Mouse (Mus musculus) heart, embryonic 11.5 days (tissue): Measurements from ENCODE around the gene Hibadh. TPM values are rescaled to one million over a fixed set of nuclear protein-coding genes. Genes with fewer than 3 reads are reported as not detected.

ENCODE experiments used
- ATAC-seq: fragments of 200-750 bp; cut with Nextera tagmentation; replicated peaks from 2 replicates; pipeline ENCODE4 v1.8.0; 2017; ENCODE audit warnings: moderate library complexity; ENCODE audit not compliant: insufficient number of reproducible peaks, low FRiP score, low TSS enrichment
- H3K27ac ChIP-seq: fragments of 300-500 bp; sonication (generic); 2 replicates; pipeline ENCODE4 v1.5.1; 2014; ENCODE audit warnings: mild to moderate bottlenecking, low read depth, low read length
- H3K27me3 ChIP-seq: fragments of 300-500 bp; sonication (generic); 2 replicates; pipeline ENCODE4 v1.6.1; 2014; ENCODE audit warnings: mild to moderate bottlenecking, low read length, mixed read lengths; ENCODE audit not compliant: control insufficient read depth, insufficient read depth
- H3K36me3 ChIP-seq: fragments of 300-500 bp; sonication (generic); 2 replicates; pipeline ENCODE4 v1.6.1; 2014; ENCODE audit warnings: mild to moderate bottlenecking, low read length, moderate library complexity, mixed read lengths; ENCODE audit not compliant: control insufficient read depth, insufficient read depth
- H3K4me1 ChIP-seq: fragments of 300-500 bp; sonication (generic); 2 replicates; pipeline ENCODE4 v1.6.1; 2014; ENCODE audit warnings: low read length; ENCODE audit not compliant: control insufficient read depth, insufficient read depth
- H3K4me2 ChIP-seq: fragments of 300-500 bp; sonication (generic); 2 replicates; pipeline ENCODE4 v1.6.1; 2014; ENCODE audit warnings: mild to moderate bottlenecking, moderate library complexity
- H3K4me3 ChIP-seq: fragments of 300-500 bp; sonication (generic); 2 replicates; pipeline ENCODE4 v1.5.1; 2014; ENCODE audit warnings: low read depth, low read length
- H3K9ac ChIP-seq: fragments of 300-500 bp; sonication (generic); 2 replicates; pipeline ENCODE4 v1.6.1; 2014; ENCODE audit warnings: mild to moderate bottlenecking, low read depth, low read length, moderate library complexity
- H3K9me3 ChIP-seq: fragments of 300-500 bp; sonication (generic); replicated peaks from 2 replicates; pipeline ENCODE4 v1.6.1; 2016; ENCODE audit warnings: low read length; ENCODE audit not compliant: control insufficient read depth
- WGBS: fragments of 180-500 bp; shearing (Covaris S2); extraction: QIAGEN DNeasy Blood & Tissue Kit; methylation state at CpG from one replicate; pipeline ENCODE4 v1.1.7; 2014; ENCODE audit not compliant: insufficient replicate concordance; 5-methylcytosine and 5-hydroxymethylcytosine counted together
- polyA plus RNA-seq: library from polyadenylated mRNA; unstranded; fragments of >200 nt; fragmentation: Nextera tagmentation; extraction: Ambion mirVana; gene quantifications from 2 replicates; pipeline ENCODE4 v1.2.1, GENCODE M21; 2014

Hibadh gene
- polyA plus RNA-seq, 1 experiment from 2014 or later = 86.9 TPM

DNA sequence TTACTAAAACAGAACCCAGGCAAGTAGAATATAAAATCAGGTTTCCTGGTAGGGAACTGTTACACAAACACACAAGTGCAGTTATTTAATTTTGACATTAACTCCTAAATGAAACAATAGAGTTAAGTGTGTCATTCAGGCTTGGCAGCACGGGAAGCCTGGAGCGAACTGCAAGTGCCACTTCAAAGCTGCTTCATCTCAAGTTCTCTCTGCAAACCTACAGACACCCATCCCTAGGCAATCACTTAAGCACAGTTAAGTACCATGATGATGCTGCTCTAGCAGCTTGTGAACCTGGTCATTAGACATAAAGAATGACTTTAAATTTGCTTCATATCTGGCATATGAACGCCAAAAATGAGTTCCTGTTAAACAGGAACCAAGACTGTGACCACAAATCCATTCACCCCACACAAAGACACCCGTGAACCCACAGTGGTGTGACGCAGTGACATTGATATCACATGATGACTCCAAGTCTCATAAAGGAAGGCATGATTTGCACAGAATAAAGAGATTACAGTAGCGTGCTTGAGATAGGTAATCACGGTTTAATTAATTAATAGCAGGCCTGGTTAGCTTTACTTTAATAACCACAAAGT is 33.3 kb downstream of the Hibadh start:
- Histone ChIP-seq H3K9me3 (no peaks in the 10 kb centered on the region), H3K9ac (no peak overlapping the region), H3K36me3 (no peaks in the 10 kb centered on the region; the same call in 1 of the 2 replicates), H3K4me3 (no peak overlapping the region), H3K27me3 (no peaks in the 10 kb centered on the region), H3K27ac (no peak overlapping the region), H3K4me1 (no peaks in the 10 kb centered on the region), H3K4me2 (no peak overlapping the region)
- no peak for ATAC-seq
- 86% methylated on average over 7 of the region's 7 CpGs for WGBS

DNA sequence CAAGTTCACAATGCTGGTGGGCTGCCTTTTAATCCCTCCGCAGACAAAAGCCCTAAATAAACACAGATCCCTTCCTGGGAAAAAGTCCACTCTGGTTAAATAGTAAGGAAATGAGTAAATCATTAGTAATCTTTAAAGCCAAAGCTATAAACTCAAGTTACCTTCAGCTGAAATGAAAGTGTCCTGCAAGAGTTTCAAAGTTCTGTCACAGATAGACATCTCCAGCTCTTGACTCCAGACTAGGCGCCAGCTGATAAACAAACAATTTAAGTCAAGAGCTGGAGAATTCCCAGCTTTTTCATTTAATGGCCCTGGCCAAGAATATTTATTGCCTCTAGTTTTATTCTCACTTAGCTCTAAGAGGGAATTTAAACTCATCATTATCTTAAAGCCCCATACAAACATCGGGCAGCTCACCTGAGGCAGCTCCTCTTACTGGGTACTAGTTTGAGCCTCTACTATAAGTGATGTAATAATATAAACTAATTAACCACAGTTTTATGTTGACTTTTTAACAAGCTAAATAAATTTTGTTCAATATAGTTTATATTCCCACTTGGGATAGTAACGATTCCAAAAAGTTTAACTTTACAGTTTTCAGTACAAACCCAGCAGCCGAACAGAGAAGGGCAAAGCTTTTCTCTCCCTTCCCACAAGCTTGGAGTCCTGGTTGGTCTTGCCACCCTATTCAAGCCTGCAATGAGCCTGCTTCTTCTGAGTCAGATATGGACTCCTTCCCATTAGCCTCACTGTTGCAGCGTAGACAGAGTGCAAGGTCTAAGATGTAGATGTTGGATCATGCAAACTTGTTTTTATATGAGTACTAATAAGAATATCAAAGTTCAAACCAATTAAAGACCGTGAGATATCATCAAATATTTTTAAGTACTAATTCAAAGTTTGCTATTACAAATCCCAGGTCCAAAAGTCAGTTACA is 38.2 kb downstream of the Hibadh start:
- no peaks in the 10 kb centered on the region for H3K27me3 ChIP-seq
- no peaks in the 10 kb centered on the region for H3K9me3 ChIP-seq
- 77% methylated on average over 7 of the region's 7 CpGs for WGBS
- H3K36me3 ChIP-seq = no peaks in the 10 kb centered on the region
- no peak overlapping the region for H3K4me2 ChIP-seq
- no peaks in the 10 kb centered on the region for H3K4me1 ChIP-seq
- no peak for ATAC-seq
- H3K4me3 ChIP-seq = no peak overlapping the region
- no peak overlapping the region for H3K9ac ChIP-seq
- H3K27ac ChIP-seq = no peak overlapping the region

DNA sequence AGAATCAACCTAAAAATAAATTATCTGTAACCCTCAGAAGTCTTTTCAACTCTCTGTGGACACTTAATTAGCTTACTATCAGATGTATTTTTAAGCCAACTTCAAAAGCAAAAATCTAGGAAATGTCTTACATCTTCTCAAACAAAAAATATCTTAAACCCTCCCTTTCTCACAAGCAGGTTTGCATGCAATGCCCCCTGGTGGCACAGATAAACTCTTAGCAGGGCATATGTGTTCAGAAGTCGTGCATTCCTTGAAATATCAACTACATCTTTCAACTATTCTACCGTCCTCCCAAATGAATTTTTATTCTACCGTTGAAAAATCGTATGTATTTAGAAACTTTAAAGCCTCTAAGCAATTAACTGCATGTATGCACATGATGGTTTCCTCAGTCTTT is 39.1 kb downstream of the Hibadh start:
- Histone ChIP-seq H3K27ac (no peak overlapping the region), H3K4me2 (no peak overlapping the region), H3K4me3 (no peak overlapping the region), H3K27me3 (no peaks in the 10 kb centered on the region), H3K9me3 (no peaks in the 10 kb centered on the region), H3K36me3 (no peaks in the 10 kb centered on the region), H3K9ac (no peak overlapping the region), H3K4me1 (no peaks in the 10 kb centered on the region)
- WGBS = 52% methylated on average over 4 of the region's 4 CpGs
- no peak for ATAC-seq

DNA sequence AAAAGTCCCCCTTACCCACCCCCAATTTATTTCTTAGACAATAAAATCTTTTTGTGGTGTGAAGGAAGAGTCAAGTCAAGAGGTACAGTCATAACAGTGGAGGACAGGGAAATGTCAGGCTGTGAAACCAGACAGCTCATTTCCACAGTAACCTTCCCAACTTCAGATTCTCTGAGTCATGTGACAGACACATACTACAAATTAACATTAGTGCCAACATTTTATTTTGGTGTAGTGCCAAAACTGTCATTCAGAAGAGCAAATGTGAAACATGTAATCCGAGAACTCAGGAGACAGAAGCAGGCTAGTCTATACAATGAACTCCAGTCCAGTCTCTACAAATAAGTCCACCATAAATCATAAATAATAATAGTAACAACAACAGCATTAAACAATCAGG is 45.4 kb downstream of the Hibadh start:
- Histone ChIP-seq H3K4me3 (no peak overlapping the region), H3K4me1 (no peaks in the 10 kb centered on the region), H3K4me2 (no peak overlapping the region), H3K27ac (no peak overlapping the region), H3K36me3 (no peaks in the 10 kb centered on the region), H3K9me3 (no peaks in the 10 kb centered on the region), H3K27me3 (no peaks in the 10 kb centered on the region), H3K9ac (no peak overlapping the region)
- 82% methylated on average over 1 of the region's 1 CpGs for WGBS
- no peak for ATAC-seq

DNA sequence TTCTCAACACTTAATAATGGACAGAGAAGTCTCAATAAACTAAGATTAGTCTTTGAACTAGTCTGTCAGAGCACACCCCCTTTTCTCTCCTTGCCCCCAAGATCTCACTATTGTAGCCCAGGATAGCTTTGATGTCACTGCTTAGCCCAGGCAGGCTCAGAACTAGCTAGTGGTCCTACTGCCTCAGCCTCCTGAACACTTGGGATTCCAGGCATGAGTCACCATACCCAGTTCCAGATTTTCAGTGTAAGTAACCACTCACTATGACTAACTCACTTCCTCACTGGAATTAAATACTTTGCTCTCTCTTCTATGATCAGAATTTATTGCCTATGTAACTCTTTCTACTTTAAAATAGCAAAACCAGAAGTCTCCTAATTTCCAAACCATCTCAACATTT is 53.6 kb downstream of the Hibadh start:
- H3K27ac ChIP-seq = no peak overlapping the region
- ATAC-seq = no peak
- no peak overlapping the region for H3K4me2 ChIP-seq
- H3K4me3 ChIP-seq = no peak overlapping the region
- no peaks in the 10 kb centered on the region for H3K27me3 ChIP-seq
- no peak overlapping the region for H3K9ac ChIP-seq
- H3K4me1 ChIP-seq = peaks cover 4% of the 10 kb centered on the region; the same call in 1 of the 2 replicates
- no peaks in the 10 kb centered on the region for H3K9me3 ChIP-seq
- no peaks in the 10 kb centered on the region for H3K36me3 ChIP-seq

DNA sequence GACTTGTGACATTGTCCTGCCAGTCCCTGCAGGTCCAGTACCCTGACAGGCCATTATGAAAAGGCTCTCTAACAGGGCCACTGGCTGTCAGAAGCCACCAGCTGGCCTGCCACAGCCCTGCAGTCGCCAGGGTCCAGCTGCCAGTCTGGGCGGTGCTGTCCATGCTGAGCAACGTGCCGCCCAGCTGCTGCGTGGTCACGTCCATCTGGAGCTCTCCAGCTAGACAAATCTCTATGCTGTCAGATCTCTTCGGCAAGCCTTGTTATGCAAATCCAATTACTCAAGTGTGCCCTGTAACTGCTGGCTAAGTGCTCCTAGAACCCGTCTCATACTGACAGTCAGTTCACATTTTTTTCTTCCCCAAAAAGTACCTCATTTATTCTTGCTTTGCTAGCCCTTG is 55.8 kb downstream of the Hibadh start:
- no peaks in the 10 kb centered on the region for H3K9me3 ChIP-seq
- no peaks in the 10 kb centered on the region for H3K27me3 ChIP-seq
- no peak overlapping the region for H3K4me2 ChIP-seq
- no peak overlapping the region for H3K27ac ChIP-seq
- no peak for ATAC-seq
- 29% methylated on average over 8 of the region's 8 CpGs for WGBS
- no peak overlapping the region for H3K4me3 ChIP-seq
- no peaks in the 10 kb centered on the region for H3K36me3 ChIP-seq
- H3K9ac ChIP-seq = no peak overlapping the region
- H3K4me1 ChIP-seq = peaks cover 4% of the 10 kb centered on the region; the same call in 1 of the 2 replicates

DNA sequence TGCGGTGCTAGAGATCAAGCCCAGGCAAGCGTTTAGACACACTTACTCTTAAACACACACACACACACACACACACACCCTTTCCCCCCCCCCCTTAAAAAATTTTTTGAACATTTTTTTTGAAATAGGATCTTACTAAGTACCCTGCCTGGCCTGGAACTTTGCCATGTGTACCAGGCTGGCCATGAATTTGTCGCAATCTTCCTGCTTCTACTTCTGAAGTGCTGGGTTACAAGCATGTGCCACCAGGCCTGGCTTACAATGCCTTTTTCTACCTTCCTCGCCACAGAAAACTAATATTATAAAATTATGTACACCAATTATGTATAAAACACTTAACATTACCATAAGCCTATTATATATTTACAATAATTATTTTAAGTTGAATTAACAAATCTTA is 59.1 kb downstream of the Hibadh start:
- Histone ChIP-seq H3K27ac (no peak overlapping the region), H3K36me3 (no peaks in the 10 kb centered on the region), H3K9me3 (no peaks in the 10 kb centered on the region), H3K4me3 (no peak overlapping the region), H3K4me2 (no peak overlapping the region), H3K27me3 (no peaks in the 10 kb centered on the region), H3K9ac (no peak overlapping the region), H3K4me1 (peaks cover 4% of the 10 kb centered on the region; the same call in 1 of the 2 replicates)
- 86% methylated on average over 4 of the region's 4 CpGs for WGBS
- no peak for ATAC-seq

DNA sequence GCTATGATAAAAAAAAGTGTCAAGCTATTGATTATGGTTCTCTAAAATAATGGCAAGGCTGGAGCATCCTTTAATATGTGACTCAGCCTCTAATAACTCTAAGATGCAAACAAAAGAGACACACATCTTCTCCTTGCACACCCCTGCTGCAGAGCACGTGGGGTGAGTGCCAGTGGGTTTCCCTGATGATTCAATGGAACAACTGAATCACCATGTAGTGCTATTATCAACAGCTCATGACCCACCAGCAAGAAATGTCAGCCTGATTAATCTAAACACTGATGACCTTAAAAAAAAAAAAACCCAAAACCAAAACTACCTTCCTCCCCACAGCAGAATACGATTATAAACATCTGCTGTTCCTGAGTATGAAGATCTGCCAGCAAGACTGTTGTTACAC is 61.9 kb downstream of the Hibadh start:
- WGBS = 51% methylated on average over 2 of the region's 2 CpGs
- Histone ChIP-seq H3K4me1 (no peaks in the 10 kb centered on the region), H3K36me3 (no peaks in the 10 kb centered on the region), H3K27me3 (no peaks in the 10 kb centered on the region), H3K4me2 (no peak overlapping the region), H3K9me3 (no peaks in the 10 kb centered on the region), H3K9ac (no peak overlapping the region), H3K27ac (no peak overlapping the region), H3K4me3 (no peak overlapping the region)
- ATAC-seq = no peak
